Mouse (Mus musculus) kidney, adult 18-20 months (tissue): ENCODE measurements around the gene Rptor.

Experiments
- DNase-seq: peaks from one replicate; pipeline ENCODE4 v3.0.0; 2021

Rptor gene

DNA sequence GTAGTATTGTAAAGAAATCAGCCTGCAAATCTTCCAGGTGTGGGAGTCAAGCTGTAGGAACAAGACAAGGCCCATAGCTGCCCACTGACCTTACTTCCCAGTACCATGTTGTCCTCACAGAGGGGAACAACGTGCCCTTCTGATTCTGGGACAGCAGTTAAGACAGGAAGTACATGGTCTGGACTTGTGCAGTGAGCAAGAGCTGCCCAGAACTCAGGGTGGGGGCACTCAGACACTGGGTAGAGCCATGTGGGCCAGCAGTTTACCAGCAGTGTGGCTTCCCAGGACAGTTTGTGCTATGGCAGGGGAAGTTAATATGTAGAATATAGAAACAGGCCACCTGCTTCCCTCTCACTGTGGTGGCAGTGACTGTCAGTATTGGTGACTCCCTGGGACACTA lies 272.1 kb downstream of the Rptor start:
- DNase-seq = no peak

DNA sequence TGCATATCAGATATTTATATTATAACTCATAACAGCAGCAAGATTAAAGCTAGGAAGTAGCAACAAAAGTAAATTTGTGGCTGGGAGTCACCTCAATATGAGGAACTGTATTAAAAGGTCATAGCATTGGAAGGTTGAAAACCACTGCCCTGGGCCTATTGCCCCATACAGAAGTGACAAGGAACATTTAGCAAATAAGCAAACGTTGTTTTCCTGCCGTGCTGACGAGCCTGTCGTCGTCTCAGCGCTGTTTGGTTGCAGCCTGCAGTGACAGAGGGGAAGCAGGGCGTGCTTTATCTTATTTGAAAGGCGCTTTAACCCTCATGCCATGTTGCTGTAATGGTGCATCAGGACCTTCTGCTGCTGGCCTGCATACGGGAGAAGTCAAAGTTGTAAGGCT lies 273.0 kb downstream of the Rptor start:
- DNase-seq = no peak

DNA sequence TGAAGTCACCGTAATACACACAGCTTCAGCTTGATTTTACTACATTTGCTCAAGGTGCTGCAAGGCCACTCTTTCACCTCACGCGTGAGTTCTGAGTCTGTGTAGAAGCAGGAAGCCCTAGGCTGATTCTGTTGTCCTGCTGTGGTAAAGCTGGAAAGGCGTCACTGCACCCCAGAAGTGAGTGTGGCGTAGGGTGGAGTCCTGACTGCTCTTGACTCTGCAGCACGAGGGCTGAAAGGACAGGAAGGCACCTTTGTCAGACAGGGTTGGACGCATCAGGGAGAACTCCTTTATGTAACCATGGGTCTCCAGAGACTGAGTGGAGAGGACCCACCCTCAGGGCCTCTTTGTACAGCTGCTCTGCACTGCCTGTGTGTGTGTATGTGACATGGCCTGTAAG lies 274.4 kb downstream of the Rptor start:
- DNase-seq = no peak

DNA sequence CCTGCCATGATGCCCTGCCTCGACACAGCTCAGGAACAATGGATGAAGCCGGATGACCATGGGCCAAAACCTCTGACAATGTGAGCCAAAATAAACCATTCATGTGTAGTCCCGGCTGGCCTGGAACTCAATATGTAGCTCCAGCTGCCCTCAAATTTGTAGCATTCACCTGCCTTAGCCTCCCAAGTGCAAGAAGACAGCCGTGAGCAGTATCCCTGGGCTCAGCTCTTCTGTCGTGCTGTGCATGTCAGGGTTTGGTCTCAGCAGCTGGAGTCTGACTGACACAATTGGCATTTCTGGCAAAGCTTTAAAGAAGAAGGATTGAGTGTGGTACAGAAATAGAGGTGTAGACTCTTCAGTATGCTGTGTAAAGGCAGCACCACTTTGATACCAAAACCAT lies 276.9 kb downstream of the Rptor start:
- DNase-seq = no peak

DNA sequence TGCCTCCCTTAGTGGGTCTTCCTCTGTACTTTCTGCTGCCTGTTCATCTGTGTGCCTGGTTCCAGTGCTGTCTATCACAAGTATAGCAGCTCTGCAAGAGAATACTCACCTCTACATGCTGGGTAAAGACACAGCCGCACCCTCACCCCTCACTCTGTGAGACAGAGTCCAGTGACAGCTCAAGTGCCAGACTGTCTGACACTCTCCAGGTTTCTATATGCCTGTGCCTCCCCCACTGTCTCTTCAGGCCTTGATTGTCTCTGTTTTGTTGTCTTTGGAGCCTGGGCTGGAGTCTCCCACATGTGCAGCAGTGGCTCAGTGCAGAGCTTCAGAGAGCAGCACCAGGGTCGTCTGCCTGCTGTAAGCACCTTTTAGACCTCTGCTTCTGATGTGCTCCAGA lies 280.9 kb downstream of the Rptor start:
- no peak for DNase-seq

DNA sequence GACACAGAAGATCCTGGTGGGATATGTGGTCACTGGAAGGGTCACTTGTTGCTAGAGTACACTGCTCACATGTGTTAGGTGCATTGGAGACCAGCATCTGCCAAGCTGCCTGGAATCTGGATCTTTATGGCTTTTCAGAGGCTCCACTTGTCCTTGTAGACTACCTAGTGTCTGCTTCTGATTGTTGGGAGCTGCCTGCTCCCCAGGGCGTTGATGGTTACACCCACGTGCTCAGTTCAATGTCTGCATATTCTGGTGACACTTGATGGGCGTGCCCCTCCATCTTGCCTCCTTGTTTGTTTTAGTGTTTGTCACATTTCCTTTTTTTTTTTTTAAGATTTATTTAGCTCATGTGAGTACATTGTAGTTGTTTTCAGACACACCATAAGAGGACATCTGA lies 287.3 kb downstream of the Rptor start:
- DNase-seq = no peak

DNA sequence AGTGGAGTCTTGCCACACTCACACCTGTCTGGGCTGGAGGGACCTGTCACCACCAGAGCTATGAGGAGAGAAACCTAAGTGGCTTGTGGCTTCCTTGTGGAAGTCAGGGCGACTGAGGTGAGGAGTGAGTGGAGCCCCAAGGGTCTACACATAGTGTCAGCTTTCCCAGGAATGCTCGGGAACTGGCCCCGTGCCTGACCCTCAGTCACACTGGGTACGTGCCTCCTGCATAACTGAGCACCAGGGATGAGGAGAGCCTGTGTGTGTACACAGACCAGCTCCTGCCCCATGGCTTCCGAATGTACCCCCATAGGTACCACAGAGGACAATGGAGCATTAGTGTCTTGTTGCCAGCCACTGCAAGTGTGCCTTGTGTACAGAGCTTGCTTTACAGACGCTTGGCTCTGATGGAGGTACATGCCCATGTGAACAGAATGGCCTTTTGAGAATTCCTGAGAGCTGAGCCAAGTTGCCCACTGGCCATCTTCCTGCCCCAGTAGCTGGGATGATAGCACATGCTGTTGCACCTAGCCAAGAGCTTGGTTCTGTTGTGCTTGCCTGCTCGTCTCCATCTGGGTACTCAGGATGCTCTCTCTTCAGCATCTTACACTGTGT lies 289.0 kb downstream of the Rptor start:
- DNase-seq = no peak

DNA sequence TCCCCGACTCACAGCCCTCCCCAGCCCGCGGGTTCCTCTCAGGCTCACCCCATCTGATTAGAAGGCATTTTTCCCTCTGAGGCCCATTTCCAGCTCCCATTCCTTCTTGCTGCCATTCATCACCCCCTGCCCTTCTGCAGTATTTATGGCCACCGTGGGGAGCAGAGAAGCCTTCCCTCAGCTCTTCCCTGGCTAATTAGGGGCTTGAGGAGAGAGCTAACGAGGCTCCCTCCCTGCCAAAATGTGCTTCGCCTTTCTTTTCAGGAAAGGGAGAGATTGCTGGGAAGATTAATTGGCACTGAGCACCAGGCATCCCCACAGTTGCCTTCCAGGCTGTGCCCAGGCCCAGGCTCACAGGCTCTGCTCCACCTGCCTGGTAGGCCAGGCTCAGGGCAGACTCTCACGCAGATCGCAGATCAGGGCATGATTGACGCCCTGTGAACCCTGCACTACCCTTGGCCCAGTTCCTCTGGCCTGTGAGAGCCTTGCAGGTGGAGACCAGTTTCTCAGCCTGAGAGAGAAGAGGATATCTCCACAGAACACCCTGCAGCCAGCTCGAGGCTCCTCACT lies 291.0 kb downstream of the Rptor start:
- DNase-seq = no peak

DNA sequence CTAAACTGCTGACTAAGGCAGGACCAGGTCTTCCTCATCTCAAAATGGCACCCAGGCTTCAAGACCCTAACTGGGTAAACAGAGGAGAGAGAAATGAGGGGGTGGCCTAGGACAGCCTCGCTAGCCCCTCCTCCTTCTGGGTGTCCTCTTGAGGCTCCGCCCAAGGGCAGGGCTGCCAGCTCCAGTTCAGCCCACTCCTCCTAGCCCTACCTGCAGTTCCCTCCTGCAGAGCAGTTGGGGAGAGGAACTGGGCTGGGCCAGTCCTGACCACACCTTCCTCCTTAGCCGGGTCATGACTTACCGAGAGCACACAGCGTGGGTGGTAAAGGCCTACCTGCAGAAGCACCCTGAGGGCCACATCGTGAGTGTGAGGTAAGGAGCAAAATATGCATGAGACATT lies 291.9 kb downstream of the Rptor start:
- no peak for DNase-seq

DNA sequence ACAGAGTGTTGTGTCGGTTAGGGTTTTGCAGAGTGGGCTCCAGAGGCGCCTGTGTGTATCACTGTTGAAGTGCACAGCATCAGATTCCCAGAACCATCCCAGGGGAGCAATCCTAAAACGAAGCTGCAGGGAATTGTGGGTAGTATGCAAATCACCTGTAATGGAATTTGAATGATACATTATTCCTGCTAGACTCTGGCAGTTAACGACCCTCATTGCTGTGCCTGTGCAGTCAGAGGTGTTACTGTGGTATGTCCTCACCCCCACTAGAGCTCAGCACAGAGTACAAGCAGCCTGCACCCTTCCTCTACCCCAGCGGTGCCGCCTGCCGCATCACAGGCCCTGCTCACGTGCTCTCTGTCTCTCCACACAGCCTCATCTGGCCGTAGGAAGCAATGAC lies 294.3 kb downstream of the Rptor start:
- DNase-seq = no peak

DNA sequence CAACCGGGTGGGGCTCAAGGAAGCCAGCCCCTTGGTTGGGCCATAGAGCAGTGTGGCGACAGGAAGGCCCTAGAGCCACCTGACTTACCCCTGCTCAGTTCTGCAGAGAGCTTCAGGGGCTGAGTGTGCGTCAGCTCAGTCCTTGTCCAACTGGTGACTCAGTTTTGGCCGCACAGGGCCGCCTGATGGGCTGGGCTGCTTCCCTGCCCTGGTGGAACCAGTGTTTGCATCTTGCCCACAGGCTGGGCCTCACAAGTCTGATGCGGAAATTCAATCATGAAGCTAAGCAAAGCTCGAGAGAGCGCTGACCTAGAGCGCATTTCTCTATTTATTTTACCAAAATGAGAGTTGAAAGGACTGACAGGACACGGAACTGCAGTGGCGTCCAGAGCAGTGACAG lies 296.3 kb downstream of the Rptor start:
- no peak for DNase-seq

DNA sequence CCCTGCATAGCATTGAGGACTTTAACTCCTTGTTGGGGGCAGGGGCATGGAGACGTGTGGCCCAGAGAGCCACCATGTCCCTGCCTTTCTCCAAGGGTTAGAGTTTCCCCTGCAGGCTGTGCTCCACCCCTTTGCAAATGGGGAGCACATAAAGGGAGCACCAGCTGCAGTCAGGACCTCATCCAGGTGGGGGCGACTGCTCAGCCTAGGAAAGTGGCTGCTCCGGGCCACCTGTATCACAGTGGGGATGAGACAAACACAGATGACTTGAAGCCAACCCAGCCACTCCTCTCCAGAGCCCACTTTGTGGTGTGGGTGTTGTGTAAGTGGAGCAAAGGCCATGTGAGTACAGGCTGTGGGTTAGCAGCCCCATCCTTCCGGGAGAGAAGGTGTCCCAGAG lies 298.5 kb downstream of the Rptor start:
- no peak for DNase-seq

DNA sequence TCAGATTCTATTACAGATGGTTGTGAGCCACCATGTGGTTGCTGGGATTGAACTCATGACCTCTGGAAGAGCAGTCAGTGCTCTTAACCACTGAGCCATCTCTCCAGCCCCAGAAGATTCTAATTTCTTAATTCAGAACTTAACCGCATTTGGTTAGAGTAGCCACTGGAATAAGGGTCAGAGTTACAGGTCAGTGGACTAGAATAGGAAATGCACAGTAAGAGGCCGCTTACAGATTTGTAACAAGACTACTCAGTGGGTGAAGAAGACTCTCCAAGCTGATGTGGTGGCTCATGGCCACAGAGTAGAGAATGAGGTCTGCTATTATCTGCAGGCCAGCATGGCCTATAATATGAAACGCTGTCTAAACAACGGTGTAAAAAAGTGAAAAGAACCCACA lies 300.2 kb downstream of the Rptor start:
- no peak for DNase-seq

DNA sequence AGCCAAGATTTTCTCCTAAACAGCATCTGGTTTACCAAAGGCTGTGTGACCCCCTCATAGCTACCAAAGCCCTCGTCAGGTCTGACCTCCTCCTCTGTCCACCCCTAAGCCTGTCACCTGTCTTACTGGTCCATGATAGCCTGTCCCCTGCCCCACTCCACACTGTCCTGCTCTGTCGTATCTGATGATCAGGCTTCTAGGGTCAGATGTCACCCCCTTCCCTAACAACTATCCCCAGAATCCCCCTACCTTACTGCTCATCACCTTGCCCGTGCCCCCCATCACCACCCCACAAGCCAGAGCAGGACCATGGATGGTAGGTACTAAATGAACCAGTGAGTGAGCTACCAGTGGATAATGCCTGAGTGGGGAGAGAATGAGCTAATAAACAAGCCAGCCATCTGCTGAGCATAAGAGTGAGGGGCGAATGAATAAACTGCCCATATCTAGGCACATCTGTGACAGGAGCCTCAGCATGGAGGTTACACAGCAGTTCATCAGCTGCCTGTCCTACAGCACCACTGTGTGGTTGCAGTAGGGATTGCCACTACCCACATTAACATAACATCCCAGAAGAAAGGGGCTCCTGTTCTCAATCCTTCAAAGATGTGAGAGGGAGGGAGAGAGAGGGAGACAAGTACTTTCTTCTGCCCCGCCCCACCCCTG lies 302.0 kb downstream of the Rptor start:
- peak; percentile 68 for DNase-seq

DNA sequence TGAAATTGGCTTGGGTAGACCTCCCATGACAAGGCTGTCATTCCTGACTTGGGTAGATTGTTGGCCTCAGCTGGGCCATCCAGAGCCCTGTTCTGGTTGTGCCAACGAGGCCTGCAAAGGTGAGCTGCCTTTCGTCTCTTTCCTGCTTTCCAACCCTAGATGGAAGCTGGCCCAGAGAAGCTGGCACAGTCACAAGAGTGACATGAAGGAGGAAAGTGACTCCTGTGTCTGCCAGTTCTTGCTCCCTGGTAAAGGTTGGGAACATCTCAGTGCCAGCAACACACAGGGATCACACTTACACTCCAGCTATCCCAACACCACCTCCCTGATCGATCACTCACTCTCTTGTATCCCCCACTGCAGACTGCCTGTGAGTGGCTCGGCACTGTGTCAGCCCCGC lies 303.1 kb downstream of the Rptor start:
- no peak for DNase-seq

DNA sequence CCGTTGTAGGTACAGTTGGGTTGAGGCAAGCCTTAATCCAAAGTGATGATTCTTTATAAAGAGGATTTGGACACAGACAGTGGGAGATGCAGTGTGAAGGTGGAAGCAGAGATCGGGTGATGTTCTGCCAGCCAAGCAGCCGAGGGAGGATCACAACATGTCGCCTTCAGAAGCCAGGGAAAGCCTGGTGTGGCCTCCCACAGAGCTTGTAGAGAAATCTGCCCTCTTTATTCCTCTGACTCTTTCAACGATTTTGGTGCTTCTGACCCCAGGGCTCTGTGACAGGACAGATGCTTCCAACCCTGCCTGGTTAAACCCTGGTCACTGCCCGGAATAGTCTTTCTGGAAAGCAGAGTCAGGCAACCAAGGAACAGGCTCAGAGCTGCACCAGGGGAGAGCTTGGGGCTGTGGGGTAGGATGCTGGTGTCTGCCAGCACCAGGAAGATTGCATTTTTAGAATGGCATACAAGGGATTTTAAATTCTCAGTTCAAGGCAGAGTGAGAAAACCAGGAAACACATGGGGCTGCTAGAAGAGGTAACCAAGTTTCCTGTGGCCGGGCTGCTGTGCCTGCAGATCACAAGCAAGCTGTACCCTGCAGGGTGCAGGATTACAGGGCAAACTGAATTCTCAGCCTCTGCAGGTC lies 304.4 kb downstream of the Rptor start:
- no peak for DNase-seq

DNA sequence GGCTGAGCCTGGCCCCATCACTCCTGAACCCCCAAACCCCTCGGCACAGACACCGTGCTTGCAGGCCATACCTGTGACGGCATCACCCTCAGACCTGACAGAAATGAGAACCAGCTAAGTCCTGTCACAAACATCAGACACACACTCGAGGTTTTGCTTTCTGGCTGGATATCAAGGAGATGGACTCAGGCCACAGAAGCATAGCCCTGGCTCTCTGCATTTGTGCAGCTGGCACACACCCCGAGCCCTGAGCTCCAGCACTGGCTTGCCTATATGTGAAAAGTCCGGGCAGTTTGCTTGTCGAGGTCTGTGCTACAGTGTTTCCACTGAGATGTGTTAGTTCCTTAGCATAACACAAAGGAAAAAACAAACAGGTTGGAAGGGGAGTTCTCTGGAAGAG lies 305.0 kb downstream of the Rptor start:
- no peak for DNase-seq

DNA sequence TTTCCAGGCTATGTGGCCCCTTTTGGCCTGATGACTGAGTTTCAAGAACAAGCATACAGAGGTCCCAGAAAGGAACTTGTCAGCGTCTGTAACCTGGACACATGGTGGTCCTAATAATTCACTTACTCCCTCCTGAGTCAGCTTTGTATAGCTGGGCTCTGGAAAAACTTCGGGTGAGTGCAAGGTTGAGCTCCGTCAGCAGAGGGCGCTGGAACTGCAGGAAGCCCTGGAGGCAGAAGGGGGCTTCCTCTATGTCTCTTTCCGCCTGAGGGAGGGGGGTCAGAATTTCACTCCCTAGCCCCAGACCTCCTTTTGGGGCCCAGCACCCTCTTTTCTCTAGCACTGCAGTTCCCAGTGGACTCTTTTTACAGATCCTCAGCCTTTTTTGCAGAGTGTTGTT lies 306.7 kb downstream of the Rptor start:
- peak; percentile 78 for DNase-seq

DNA sequence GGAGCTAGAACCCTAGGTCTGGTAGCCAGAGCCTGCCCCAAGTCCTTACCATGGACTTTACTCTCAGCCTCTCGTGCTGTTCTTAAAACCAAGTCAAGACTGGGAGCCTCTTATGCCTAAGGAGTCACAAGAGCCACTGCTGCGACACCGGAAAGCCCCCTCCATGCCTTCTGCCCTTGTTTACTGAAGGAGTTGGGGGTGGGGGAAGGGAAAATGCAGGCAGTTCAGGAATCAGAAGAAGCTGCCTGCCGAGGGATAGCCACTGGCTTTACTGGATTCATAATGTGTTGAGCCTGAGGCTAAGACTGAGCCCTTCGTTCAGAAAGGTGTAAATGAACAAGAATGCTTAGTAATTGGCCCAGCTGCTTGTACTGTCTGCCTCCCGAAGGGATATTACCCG lies 310.1 kb downstream of the Rptor start:
- DNase-seq = no peak

DNA sequence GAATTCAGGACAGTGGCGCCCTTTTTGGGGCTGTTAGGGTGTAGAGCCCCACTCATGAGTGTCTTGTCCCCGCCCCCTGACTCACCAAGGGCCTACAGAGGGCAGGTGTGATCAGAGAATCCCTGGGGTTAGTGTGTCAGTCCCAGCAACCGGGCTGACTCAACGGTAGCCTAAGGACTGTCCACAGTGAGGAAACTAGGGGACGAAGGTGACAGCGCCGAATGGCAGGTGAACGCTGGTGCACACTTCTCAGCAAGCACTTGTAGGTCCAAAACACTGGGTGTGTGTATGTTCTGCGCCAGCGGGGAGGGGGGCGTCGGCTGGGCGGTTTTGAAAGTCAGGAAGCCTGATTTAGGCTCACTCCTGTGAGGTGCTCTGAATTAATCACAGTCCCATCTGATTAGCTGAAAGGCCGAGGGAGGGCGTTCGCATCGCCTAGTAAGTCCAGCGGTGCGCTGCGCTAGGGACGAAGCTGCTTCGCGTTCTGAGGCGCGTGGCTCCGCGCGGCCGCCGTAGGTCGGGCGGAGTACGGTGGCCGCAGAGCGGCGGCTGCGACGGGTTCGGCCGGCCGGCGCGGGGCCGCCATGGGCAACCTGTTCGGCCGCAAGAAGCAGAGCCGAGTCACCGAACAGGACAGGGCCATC lies 310.7 kb downstream of the Rptor start, which contains the start of gene Chmp6:
Chmp6 (plus strand) TSS at position 151 of the 644 bp plus-strand sequence.
- peak; percentile 96 for DNase-seq

DNA sequence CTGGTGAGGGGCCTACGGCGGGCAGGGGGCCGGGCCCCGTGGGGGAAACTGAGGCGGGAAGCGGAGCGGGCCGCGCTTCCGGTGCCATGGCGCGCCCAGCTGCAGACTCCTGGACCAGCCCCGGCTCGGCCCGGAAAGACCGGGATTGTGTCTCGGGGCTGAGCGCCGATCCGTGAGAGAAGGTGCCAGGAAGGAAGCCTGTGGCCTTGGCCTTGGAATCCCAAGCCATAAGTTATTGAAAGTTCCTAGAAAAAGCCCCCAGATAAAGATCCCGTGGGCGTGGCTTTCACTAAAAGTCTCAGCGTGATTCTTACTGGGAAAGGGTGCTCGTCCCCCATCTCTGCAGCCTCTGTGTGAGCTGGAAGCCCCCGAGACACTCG lies 311.2 kb downstream of the Rptor start:
- DNase-seq = no peak

DNA sequence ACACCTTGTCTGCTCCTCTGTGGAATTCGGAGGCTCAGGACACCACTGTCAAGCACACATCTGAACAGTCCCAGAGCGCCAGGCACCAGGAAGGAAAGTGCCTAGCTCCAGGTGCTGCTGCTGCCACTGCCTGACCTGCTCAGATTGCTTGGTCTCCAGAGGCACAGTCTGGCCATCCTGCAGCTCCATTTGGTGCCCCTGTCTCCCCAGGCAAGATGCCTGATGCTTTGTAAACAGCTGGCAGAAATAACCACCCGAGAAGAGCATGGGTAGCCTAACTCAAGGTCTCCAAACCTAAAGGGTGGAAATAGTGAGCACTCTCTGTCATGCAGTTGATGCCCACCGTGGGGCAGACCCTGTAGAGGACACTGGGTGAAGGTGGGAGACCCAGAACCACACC lies 311.7 kb downstream of the Rptor start:
- DNase-seq = no peak

DNA sequence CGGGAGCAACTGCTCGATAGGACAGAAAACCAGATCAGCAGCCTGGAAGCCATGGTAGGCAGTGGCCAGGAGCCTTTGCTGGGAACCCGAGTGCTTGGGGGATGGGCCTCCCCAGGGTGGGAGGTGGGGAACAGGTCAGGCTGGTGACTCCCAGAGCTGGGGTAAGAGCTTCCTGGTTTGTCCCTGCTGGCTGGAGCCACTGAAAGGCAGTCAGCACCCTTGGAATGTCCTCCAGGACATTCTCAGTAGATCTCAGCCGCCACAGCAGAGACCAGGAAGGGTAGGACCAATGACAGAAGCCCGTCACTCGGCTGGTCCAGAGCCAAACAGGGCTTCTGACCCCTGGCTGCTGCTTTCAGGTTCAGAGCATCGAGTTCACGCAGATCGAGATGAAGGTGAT lies 313.0 kb downstream of the Rptor start:
- peak; percentile 69 for DNase-seq
